Mouse (Mus musculus) intestine, postnatal 0 days (tissue): ENCODE results near the gene Cfap58. TPM values are rescaled to one million over a fixed set of nuclear protein-coding genes. Genes with fewer than 3 reads are reported as not detected.

Experiments used
- ATAC-seq: fragments of 200-750 bp; cut with Nextera tagmentation; 2 replicates; pipeline ENCODE4 v1.8.0; 2017; ENCODE audit warnings: mild to moderate bottlenecking, moderate TSS enrichment, moderate library complexity
- H3K27ac ChIP-seq: fragments of 300-500 bp; sonication (generic); 2 replicates; pipeline ENCODE4 v1.5.1; 2014; ENCODE audit warnings: mild to moderate bottlenecking, low read depth, low read length, moderate library complexity
- H3K27me3 ChIP-seq: fragments of 300-500 bp; sonication (generic); replicated peaks from 2 replicates; pipeline ENCODE4 v1.6.1; 2014; ENCODE audit warnings: low read length, mixed read lengths; ENCODE audit not compliant: control insufficient read depth, insufficient read depth
- H3K36me3 ChIP-seq: fragments of 300-500 bp; sonication (generic); 2 replicates; pipeline ENCODE4 v1.6.1; 2014; ENCODE audit warnings: mild to moderate bottlenecking, moderate library complexity; ENCODE audit not compliant: control insufficient read depth, insufficient read depth
- H3K4me1 ChIP-seq: fragments of 300-500 bp; sonication (generic); replicated peaks from 2 replicates; pipeline ENCODE4 v1.6.1; 2014; ENCODE audit warnings: antibody characterized with exemption, low read length, mixed read lengths; ENCODE audit not compliant: control insufficient read depth, insufficient read depth
- H3K4me2 ChIP-seq: fragments of 300-500 bp; sonication (generic); replicated peaks from 2 replicates; pipeline ENCODE4 v1.6.1; 2014; ENCODE audit warnings: low read depth, mild to moderate bottlenecking, moderate library complexity
- H3K4me3 ChIP-seq: fragments of 300-500 bp; sonication (generic); 2 replicates; pipeline ENCODE4 v1.5.1; 2014; ENCODE audit warnings: low read depth, low read length
- H3K9ac ChIP-seq: fragments of 300-500 bp; sonication (generic); 2 replicates; pipeline ENCODE4 v1.6.1; 2014; ENCODE audit warnings: mild to moderate bottlenecking, low read depth, low read length
- H3K9me3 ChIP-seq: fragments of 300-500 bp; sonication (generic); 2 replicates; pipeline ENCODE4 v1.6.1; 2016; ENCODE audit warnings: mixed run types; ENCODE audit not compliant: control insufficient read depth
- CTCF ChIP-seq: sonication (generic); IDR thresholded peaks from 2 replicates; pipeline ENCODE4 v1.5.1; 2016; ENCODE audit warnings: low read depth, mild to moderate bottlenecking, control low read depth, antibody characterized with exemption, moderate library complexity
- WGBS: fragments of 180-500 bp; shearing (Covaris S2); extraction: QIAGEN DNeasy Blood & Tissue Kit; methylation state at CpG from one replicate; pipeline ENCODE4 v1.1.7; 2014; 5-methylcytosine and 5-hydroxymethylcytosine counted together
- polyA plus RNA-seq: library from polyadenylated mRNA; unstranded; fragments of >200 nt; fragmentation: Nextera tagmentation; extraction: Ambion mirVana; gene quantifications from 2 replicates; pipeline ENCODE4 v1.2.1, GENCODE M21; 2015

The Cfap58 gene
- polyA plus RNA-seq: not detected in 2 replicates

DNA sequence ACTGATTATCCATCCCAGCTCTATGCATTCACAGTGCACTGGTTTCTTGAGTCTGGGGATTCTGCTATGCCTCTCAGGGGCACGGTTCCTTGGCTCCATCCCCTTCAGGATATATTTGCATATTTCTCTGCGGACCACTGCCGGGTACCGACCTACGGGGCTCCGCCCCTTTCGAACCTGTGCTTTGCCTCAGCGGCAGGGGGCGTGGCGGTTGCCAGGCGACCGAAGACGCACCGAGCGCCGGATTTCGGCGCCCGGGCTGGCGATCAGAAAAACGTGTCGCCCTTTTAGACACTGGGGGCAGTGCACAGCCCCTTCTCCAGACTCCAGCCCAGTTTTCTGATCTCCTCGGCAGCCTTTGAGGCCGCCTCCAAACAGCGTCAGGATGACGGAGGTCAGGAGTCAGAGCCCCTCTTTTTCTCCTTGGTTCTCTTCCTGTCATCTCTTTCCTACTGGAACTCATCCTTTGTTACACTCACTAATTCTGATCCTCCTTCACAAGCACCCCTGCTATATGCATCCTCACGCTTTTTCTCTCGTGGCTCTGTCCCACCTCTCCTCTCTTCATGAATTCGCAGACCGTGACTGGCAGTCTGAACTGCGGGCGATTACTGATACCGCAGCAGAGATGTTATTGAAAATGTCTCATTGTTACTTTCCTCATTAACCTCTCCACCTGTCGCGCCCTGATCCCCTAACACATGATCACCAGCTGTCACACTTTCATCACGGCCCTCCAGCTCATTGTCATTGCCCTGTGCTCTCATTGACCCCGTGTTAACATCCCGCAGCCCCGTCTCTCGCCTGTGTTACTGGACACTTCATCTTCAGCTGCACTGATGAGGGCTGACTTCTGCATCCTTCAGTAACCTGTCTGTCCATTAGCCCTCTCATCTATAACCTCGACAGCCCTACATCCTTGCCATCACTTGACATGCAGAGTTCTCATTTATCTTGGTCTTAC is at the start of gene Cfap58:
TSS of gene Cfap58 (plus strand) at position 233 of the 964 bp plus-strand sequence.
- Histone ChIP-seq H3K4me3 (peak within 1 kb of the TSS; percentile 40), H3K27me3 (peaks cover 8% of the 10 kb centered on the region), H3K4me2 (peak within 1 kb of the TSS; percentile 81), H3K4me1 (no peaks in the 10 kb centered on the region), H3K9me3 (no peaks in the 10 kb centered on the region), H3K36me3 (no peaks in the 10 kb centered on the region), H3K27ac (no peak within 1 kb of the TSS), H3K9ac (no peak within 1 kb of the TSS)
- peak; percentile 34; the same call in 1 of the 2 replicates for TF ChIP-seq CTCF
- ATAC-seq: 0 out of 2 replicates have a peak, but pooled peaks have one; percentile 28
- 10% methylated on average over 41 of the region's 41 CpGs for WGBS

DNA sequence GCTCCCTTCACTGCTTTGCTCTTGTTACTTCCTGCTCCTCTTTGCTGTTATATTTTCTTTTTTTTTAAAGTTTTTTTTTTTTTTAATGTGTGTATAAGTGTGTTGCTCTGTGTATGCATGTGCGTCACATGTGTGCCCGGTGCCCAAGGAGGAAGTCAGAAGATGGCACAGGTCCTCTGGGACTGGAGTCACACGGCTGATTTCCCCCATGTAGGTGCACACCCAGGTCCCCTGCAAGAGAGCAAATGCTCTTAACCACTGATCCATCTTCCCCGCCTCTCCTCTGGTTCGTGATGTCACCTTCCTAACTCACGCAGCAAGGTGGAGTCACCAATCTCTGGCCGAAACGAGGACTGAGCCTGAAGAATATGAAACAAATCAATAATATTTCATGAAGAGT is 49.4 kb upstream of the Cfap58 start:
- Histone ChIP-seq H3K4me2 (no peak overlapping the region), H3K27me3 (no peaks in the 10 kb centered on the region), H3K4me3 (no peak overlapping the region), H3K9me3 (no peaks in the 10 kb centered on the region), H3K36me3 (no peaks in the 10 kb centered on the region), H3K27ac (no peak overlapping the region), H3K4me1 (0 out of 2 replicates have a peak, but pooled peaks cover 4% of the 10 kb centered on the region), H3K9ac (no peak overlapping the region)
- ATAC-seq: no peak
- TF ChIP-seq CTCF: no peak
- 87% methylated on average over 8 of the region's 8 CpGs for WGBS

DNA sequence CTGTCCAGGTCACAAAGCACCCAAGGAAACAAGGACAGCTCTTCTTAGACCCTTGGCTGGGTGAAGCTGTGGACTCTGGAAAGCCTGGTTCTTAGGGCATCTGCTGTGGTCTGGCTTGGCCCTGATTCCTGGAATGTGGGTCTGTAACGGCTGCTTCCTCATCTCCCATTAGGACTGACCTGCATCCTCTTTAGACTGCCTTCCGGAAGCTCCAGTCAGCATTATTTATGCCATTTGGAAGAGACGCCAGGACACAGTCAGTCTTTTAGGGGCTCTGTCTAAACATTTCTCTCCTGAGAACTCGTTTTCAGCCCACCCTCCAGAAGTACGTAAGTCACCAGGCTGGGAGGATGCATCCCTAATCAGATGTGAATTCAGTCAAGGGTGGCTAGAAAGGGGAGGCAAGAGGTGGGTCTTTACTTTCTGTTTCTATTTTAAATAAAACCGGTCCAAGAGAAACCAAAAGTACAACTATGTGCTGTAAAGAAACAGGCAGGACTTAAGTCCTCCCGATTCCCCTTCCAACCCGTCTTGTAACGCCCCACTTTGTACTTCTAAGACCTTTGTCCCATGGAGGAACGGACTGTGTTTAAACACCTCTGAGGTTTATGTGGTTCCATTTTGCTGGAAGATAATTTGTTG is 46.9 kb upstream of the Cfap58 start:
- H3K36me3 ChIP-seq: peaks cover 2% of the 10 kb centered on the region; the same call in 1 of the 2 replicates
- H3K9ac ChIP-seq: no peak overlapping the region
- no peaks in the 10 kb centered on the region for H3K27me3 ChIP-seq
- peak overlapping the region; percentile 52 for H3K4me2 ChIP-seq
- H3K4me1 ChIP-seq: 0 out of 2 replicates have a peak, but pooled peaks cover 4% of the 10 kb centered on the region
- H3K9me3 ChIP-seq: no peaks in the 10 kb centered on the region
- peak overlapping the region; percentile 50 for H3K27ac ChIP-seq
- 0 out of 2 replicates have a peak overlapping the region, but pooled peaks have one; percentile 7 for H3K4me3 ChIP-seq
- 28% methylated on average over 10 of the region's 10 CpGs for WGBS
- no peak for ATAC-seq
- TF ChIP-seq CTCF: no peak

DNA sequence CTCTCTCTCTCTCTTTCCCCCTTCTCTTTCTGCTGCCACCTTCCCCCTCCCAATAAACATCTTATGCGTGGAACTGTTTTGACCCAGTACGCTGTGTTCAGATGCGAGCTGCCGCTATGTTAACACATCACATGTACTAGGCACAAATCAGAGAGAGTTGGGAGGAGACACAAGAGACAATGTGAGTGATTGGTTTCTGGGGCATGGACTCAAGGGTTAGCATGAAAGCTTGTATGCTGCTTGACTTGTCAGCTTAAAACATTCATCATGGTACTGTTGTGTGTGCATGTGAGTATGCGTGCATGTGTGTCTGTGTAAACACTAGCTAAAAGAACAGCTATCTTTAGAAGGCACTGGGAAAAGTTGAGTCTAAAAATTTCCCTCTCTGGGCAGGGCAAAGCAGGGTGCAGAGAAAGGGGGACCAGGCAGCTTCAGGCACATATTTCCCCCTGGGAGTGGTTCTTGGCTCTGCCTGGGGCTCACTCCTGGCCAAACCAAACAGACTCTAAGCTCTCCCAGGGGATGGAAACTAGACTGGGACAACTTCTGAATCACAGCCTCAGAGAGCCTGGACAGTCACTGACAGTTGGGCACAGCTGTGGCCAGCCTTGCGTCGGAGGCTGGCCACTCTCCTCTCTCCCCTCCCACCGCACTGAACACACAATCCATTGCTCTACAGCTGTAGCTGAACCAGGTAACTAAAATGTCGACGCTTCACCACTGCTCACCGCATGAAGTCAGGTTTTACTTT is 45.7 kb upstream of the Cfap58 start:
- Histone ChIP-seq H3K4me1 (0 out of 2 replicates have a peak, but pooled peaks cover 4% of the 10 kb centered on the region), H3K9me3 (no peaks in the 10 kb centered on the region), H3K4me3 (no peak overlapping the region), H3K27me3 (no peaks in the 10 kb centered on the region), H3K27ac (peak overlapping the region; percentile 46; the same call in 1 of the 2 replicates), H3K36me3 (peaks cover 7% of the 10 kb centered on the region; the same call in 1 of the 2 replicates), H3K4me2 (peak overlapping the region; percentile 52; the same call in 1 of the 2 replicates), H3K9ac (no peak overlapping the region)
- ATAC-seq: no peak
- no peak for TF ChIP-seq CTCF
- 58% methylated on average over 11 of the region's 11 CpGs for WGBS

DNA sequence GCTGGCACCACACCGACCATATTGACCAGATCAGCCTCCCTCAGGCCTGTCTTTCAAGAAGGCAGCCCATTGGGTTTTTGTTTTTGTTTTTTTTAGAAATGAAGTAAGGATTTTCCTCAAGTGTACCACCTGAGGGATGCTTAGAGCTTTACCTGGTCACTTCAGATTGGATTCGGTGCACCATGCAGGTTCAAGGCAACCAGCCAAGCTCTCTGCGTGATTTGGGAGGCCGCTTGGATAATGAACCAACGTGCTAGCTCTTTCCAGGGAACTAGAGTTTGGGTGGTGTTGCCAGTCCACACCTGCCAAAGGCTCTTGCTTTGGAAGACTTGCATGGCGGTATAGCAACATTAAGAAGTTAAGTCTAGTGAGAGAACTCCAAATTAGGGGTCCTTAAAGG is 44.4 kb upstream of the Cfap58 start:
- no peak overlapping the region for H3K4me3 ChIP-seq
- no peaks in the 10 kb centered on the region for H3K27me3 ChIP-seq
- TF ChIP-seq CTCF: no peak
- no peak overlapping the region for H3K9ac ChIP-seq
- peaks cover 18% of the 10 kb centered on the region; the same call in 1 of the 2 replicates for H3K36me3 ChIP-seq
- 0 out of 2 replicates have a peak, but pooled peaks cover 4% of the 10 kb centered on the region for H3K4me1 ChIP-seq
- no peak for ATAC-seq
- no peaks in the 10 kb centered on the region for H3K9me3 ChIP-seq
- H3K4me2 ChIP-seq: no peak overlapping the region
- 93% methylated on average over 6 of the region's 6 CpGs for WGBS
- H3K27ac ChIP-seq: no peak overlapping the region
